Mouse (Mus musculus) testis, adult 2 months (tissue): ENCODE results near the gene Klhl22. TPM values are rescaled to one million over a fixed set of nuclear protein-coding genes. Genes with fewer than 3 reads are reported as not detected.

Experiments
- H3K27ac ChIP-seq: fragments of 200-500 bp; 2 replicates; pipeline ENCODE4 v1.5.1; 2012; ENCODE audit warnings: low read depth, low read length; ENCODE audit not compliant: control insufficient read depth, insufficient read depth
- H3K27me3 ChIP-seq: fragments of 200-500 bp; 2 replicates; pipeline ENCODE4 v1.6.1; 2012; ENCODE audit warnings: mild to moderate bottlenecking, low read length, moderate library complexity; ENCODE audit not compliant: control insufficient read depth, insufficient read depth
- H3K36me3 ChIP-seq: fragments of 200-500 bp; 2 replicates; pipeline ENCODE4 v1.6.1; 2012; ENCODE audit warnings: mild to moderate bottlenecking, low read length; ENCODE audit not compliant: control insufficient read depth, insufficient read depth
- H3K4me1 ChIP-seq: fragments of 200-500 bp; 2 replicates; pipeline ENCODE4 v1.6.1; 2012; ENCODE audit warnings: low read length; ENCODE audit not compliant: control insufficient read depth, insufficient read depth
- H3K4me3 ChIP-seq: fragments of 200-500 bp; 2 replicates; pipeline ENCODE4 v1.5.1; 2012; ENCODE audit warnings: low read depth, mild to moderate bottlenecking, low read length, moderate library complexity, mixed read lengths; ENCODE audit not compliant: control insufficient read depth
- CTCF ChIP-seq: fragments of 200-500 bp; IDR thresholded peaks from 2 replicates; pipeline ENCODE4 v1.5.1; 2012; ENCODE audit warnings: low read depth, mild to moderate bottlenecking, inconsistent platforms, low read length, moderate library complexity; ENCODE audit not compliant: control insufficient read depth, insufficient read depth, insufficient replicate concordance
- POLR2A ChIP-seq: fragments of 200-500 bp; IDR thresholded peaks from 2 replicates; pipeline ENCODE4 v1.6.1; 2012; ENCODE audit warnings: low read depth, mild to moderate bottlenecking, inconsistent platforms, low read length, moderate library complexity; ENCODE audit not compliant: control insufficient read depth
- polyA plus RNA-seq: library from polyadenylated mRNA; depleted of rRNA; stranded (reverse); fragments of >200 nt; gene quantifications from 2 replicates; pipeline ENCODE4 v1.2.3, GENCODE M21; 2012

Klhl22 gene
- polyA plus RNA-seq, 1 experiment = 9.1 TPM

DNA sequence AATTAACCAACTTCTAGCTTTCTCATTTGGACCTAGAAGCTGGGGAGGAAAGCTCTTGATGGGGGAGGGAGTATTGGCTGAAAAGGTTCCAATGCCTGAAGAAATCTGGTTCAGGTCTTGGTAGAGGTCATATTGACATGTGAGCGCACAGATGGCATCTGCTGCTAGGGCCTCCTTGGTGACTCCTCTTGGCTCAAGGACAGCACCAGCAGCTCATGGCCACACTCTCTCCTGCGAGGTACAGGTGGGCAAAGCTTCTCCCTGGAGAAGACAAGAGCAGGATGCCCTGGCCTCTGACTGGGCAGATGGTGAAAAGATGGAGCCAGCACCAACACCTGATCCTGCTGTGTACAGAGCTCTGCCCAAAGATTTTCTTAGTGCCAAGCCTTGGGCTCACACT is 67.1 kb downstream of the Klhl22 start:
- Histone ChIP-seq H3K4me3 (no peak overlapping the region), H3K4me1 (no peaks in the 10 kb centered on the region), H3K27ac (no peak overlapping the region), H3K27me3 (no peaks in the 10 kb centered on the region), H3K36me3 (no peaks in the 10 kb centered on the region)
- TF ChIP-seq POLR2A (no peak), CTCF (no peak)

DNA sequence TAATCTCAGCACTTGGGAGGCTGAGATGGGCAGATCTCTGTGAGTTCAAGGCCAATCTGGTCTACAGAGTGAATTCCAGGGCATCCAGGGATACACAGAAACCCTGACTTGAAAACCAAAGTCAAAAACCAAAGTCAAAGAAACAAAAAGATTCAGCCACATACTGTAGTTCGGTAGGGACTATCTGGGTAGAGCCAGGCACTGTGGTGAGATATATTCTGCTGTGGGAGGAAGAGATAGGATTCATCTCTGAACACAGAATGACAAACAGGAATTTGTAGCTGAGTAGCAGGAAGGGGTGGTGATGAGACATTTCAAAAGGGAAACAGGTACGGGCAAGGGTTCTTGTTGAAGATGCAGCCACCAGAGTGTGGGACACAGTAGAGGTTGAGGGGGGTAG is 68.8 kb downstream of the Klhl22 start:
- Histone ChIP-seq H3K27me3 (no peaks in the 10 kb centered on the region), H3K4me1 (peaks cover 8% of the 10 kb centered on the region), H3K36me3 (no peaks in the 10 kb centered on the region), H3K27ac (no peak overlapping the region), H3K4me3 (no peak overlapping the region)
- TF ChIP-seq CTCF (no peak), POLR2A (no peak)

GRCm38 (mm10) chr16:17828867-17829266 is 69.4 kb downstream of the Klhl22 start:
- Histone ChIP-seq H3K36me3 (no peaks in the 10 kb centered on the region), H3K27ac (no peak overlapping the region), H3K4me1 (peaks cover 14% of the 10 kb centered on the region), H3K27me3 (no peaks in the 10 kb centered on the region), H3K4me3 (no peak overlapping the region)
- no peak for TF ChIP-seq CTCF
- TF ChIP-seq POLR2A = no peak

GRCm38 (mm10) chr16:17830385-17831178 is 71.2 kb downstream of the Klhl22 start:
- no peaks in the 10 kb centered on the region for H3K36me3 ChIP-seq
- no peak for TF ChIP-seq POLR2A
- TF ChIP-seq CTCF = no peak
- no peak overlapping the region for H3K27ac ChIP-seq
- H3K4me1 ChIP-seq = peaks cover 23% of the 10 kb centered on the region
- H3K4me3 ChIP-seq = no peak overlapping the region
- H3K27me3 ChIP-seq = no peaks in the 10 kb centered on the region

GRCm38 (mm10) chr16:17831781-17832180 is 72.4 kb downstream of the Klhl22 start:
- H3K4me3 ChIP-seq = no peak overlapping the region
- H3K4me1 ChIP-seq = peaks cover 25% of the 10 kb centered on the region
- H3K27me3 ChIP-seq = no peaks in the 10 kb centered on the region

GRCm38 (mm10) chr16:17832821-17833220 is 73.4 kb downstream of the Klhl22 start, which contains the start of gene B830017H08Rik:
B830017H08Rik (plus strand) TSS chr16:17833121.
- H3K27ac ChIP-seq = no peak within 1 kb of the TSS
- peak within 1 kb of the TSS; percentile 68 for H3K4me3 ChIP-seq
- H3K27me3 ChIP-seq = no peaks in the 10 kb centered on the region
- TF ChIP-seq POLR2A (no peak), CTCF (no peak)
- no peaks in the 10 kb centered on the region for H3K36me3 ChIP-seq
- peaks cover 25% of the 10 kb centered on the region for H3K4me1 ChIP-seq

More at GRCm38 (mm10) chr16:17831781-17832180, 72.4 kb downstream of the Klhl22 start:
- H3K27ac ChIP-seq = no peak overlapping the region
- no peak for TF ChIP-seq CTCF
- no peak for TF ChIP-seq POLR2A
- H3K36me3 ChIP-seq = no peaks in the 10 kb centered on the region

- H3K27ac ChIP-seq = no peak overlapping the region
- peak overlapping the region; percentile 68 for H3K4me3 ChIP-seq
- H3K27me3 ChIP-seq = no peaks in the 10 kb centered on the region
- no peaks in the 10 kb centered on the region for H3K36me3 ChIP-seq
- TF ChIP-seq POLR2A (no peak), CTCF (no peak)
- peaks cover 25% of the 10 kb centered on the region for H3K4me1 ChIP-seq
These were observed 73.9 kb downstream of the Klhl22 start for GRCm38 (mm10) chr16:17833321-17833680.

- Histone ChIP-seq H3K36me3 (no peaks in the 10 kb centered on the region), H3K4me1 (peaks cover 25% of the 10 kb centered on the region), H3K27ac (no peak overlapping the region), H3K4me3 (peak overlapping the region; percentile 68), H3K27me3 (no peaks in the 10 kb centered on the region)
- TF ChIP-seq CTCF (no peak), POLR2A (no peak)
These were observed 74.4 kb downstream of the Klhl22 start for GRCm38 (mm10) chr16:17833681-17834399.
